Mouse (Mus musculus): ENCODE measurements around the gene Pon3.

- TF ChIP-seq CTCF (conservative IDR thresholded peaks at IDR 0.05; ENCODE audit: insufficient read depth, insufficient read length, low read depth, low read length) (no peak), POLR2A (IDR thresholded peaks at IDR 0.05; ENCODE audit: low read depth, low read length) (no peak)
Measured at GRCm38 (mm10) chr6:5245926-5246325, 10.2 kb downstream of the Pon3 start.

All from kidney, adult 2 months (tissue).